Mouse (Mus musculus): ENCODE measurements around the gene Gm20388. TPM values are rescaled to one million over a fixed set of nuclear protein-coding genes. Genes with fewer than 3 reads are reported as not detected.

The Gm20388 gene
- total RNA-seq, 2 experiments from 2014 or later: 2.4 to 2.6 TPM

GRCm38 (mm10) chr8:121643384-121643783 is 1732.7 kb downstream of the Gm20388 start:
- intact Hi-C loops (cut with DNase I): no loop called here
- Histone ChIP-seq H3K4me3 (no peak overlapping the region), H3K27ac (no peak overlapping the region)
- no peak for DNase-seq (ENCODE audit: extremely low spot score in 1 of 2, low spot score in 2 of 2)
- TF ChIP-seq CTCF (IDR thresholded peaks at IDR 0.05): no peak

DNA sequence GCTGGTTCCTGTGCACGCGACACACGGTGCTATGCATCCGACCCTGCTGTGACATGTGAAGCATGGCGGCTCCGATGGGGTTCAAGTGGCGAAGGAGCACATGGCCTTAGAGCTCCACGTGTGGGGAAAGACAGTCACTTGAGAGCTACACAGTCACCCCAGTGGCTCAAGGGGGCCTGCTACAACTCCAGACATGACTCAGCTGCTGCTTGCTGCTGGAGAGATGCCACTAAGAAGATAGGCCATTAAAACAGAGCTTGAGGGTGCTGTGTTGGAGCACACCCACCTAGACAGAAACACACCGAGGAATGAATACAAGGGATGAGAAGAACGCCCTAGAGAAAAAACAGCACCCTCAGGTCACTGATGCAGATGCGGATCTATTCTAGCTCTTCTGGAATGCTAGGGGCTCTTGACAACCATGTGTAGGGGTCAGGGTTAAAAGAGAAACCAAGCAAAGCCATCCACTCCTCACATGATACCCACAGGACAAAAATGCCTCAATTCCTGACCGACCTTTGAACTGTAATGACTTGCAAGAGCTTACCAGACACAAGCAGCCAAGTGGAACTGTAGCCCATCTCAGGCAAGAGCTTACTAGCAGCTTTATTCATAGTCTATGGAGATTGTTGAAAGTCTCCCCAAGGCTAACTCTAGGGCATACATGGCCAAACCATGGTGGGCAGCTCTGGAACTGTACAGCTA is 1737.0 kb downstream of the Gm20388 start:
- Histone ChIP-seq H3K4me3 (0 out of 2 replicates have a peak overlapping the region, but pooled peaks have one; percentile 20), H3K27ac (no peak overlapping the region)
- intact Hi-C loops (cut with DNase I): loop anchor here (5.0 kb wide), 1 partner anchor 45 kb away; no protein-coding TSS in a partner anchor
- TF ChIP-seq CTCF (IDR thresholded peaks at IDR 0.05): no peak
- no peak for DNase-seq (ENCODE audit: extremely low spot score in 1 of 2, low spot score in 2 of 2)

GRCm38 (mm10) chr8:121648451-121648850 is 1737.8 kb downstream of the Gm20388 start:
- no peak for DNase-seq (ENCODE audit: extremely low spot score in 1 of 2, low spot score in 2 of 2)
- intact Hi-C loops (cut with DNase I): loop anchor here (5.0 kb wide), 1 partner anchor 46 kb away; no protein-coding TSS in a partner anchor
- no peak for TF ChIP-seq CTCF (IDR thresholded peaks at IDR 0.05)
- Histone ChIP-seq H3K4me3 (peak overlapping the region; percentile 20), H3K27ac (no peak overlapping the region)

DNA sequence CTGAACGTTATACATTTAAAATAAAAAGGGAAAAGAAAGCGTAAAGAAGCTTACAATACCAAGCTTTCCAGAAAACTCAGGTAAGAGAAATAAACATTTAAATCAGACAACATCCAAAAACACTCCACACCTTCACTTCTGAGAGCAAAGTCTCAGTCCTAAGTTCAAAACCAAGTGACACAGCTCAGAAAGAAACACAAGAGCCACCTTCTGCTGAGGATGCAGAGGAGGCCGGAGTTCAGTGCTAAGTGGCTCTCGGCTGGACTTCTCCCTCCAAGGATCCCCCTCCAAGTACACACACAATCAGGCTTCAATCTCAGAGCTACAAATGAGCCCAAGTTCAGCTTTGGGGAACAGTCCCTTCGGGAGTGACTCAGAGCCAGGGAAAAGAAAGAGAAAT is 1738.8 kb downstream of the Gm20388 start:
- Histone ChIP-seq H3K27ac (no peak overlapping the region), H3K4me3 (peak overlapping the region; percentile 78)
- DNase-seq (ENCODE audit: extremely low spot score in 1 of 2, low spot score in 2 of 2): no peak
- no peak for TF ChIP-seq CTCF (IDR thresholded peaks at IDR 0.05)
- intact Hi-C loops (cut with DNase I): loop anchor here (5.0 kb wide), 1 partner anchor 47 kb away; no protein-coding TSS in a partner anchor

DNA sequence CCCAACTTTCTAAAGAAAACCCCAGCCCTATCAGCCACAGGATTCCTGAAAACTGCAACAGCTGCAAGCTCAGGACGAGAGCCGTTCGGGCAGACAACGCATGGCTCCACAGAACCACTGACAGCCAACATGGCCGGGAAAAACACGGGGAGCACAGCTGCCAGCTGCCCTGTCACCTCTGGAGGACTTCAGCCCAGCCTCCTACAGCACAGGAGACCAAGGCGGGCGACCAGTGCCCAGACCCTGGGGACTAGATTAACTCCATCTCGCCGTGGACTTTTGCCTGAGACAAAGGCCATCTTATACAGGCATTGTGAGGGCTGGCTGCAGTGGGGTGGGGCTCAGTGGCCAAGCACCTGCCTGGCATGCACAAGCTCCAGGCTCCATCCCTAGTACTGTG is 1739.3 kb downstream of the Gm20388 start:
- H3K27ac ChIP-seq: no peak overlapping the region; the same call in 1 of the 2 replicates
- TF ChIP-seq CTCF (IDR thresholded peaks at IDR 0.05): no peak
- intact Hi-C loops (cut with DNase I): loop anchor here (5.0 kb wide), 2 partner anchors 48 to 257 kb away; partner anchors contain the start of gene Slc7a5
- H3K4me3 ChIP-seq: peak overlapping the region; percentile 78
- no peak for DNase-seq (ENCODE audit: extremely low spot score in 1 of 2, low spot score in 2 of 2)

- H3K4me3 ChIP-seq: peak overlapping the region; percentile 78
- DNase-seq (ENCODE audit: extremely low spot score in 1 of 2, low spot score in 2 of 2): no peak
- TF ChIP-seq CTCF (IDR thresholded peaks at IDR 0.05): no peak
- intact Hi-C loops (cut with DNase I): loop anchor here (5.0 kb wide), 1 partner anchor 257 kb away; the partner anchor contains the start of gene Slc7a5
- peak overlapping the region; percentile 77 for H3K27ac ChIP-seq
These were observed 1740.0 kb downstream of the Gm20388 start for GRCm38 (mm10) chr8:121650389-121651307.

DNA sequence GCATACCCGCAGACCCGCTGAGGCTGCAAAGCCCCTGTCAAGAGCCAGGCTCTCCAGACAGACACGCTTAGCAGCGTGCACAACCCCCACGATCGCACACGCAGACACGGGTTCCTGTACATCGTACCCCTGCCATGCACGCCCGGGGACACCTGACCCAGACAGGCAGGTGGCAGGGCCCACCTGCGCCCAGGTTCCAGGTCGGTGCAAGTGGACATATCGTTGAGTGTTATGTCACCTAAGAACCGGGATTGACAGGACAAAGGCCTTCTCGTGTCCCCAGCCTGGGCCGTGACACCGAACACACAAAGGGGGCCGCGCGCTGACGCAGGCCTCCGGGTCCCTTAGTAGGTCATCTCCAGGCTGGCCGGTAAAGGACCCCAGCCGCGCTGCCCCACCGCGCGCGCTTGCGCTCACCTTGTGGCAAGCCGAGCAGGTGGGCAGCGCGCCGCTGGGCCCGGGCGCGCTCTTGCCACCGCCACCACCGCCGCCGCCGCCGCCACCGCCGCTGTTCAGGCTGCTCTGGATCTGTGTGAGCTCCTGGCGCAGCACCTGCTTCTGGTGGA is 1740.8 kb downstream of the Gm20388 start:
- no peak for TF ChIP-seq CTCF (IDR thresholded peaks at IDR 0.05)
- Histone ChIP-seq H3K4me3 (peak overlapping the region; percentile 78), H3K27ac (peak overlapping the region; percentile 77)
- DNase-seq (ENCODE audit: extremely low spot score in 1 of 2, low spot score in 2 of 2): peak in 1 of 2 experiments; percentile 42
- intact Hi-C loops (cut with DNase I): loop anchor here (5.0 kb wide), 1 partner anchor 256 kb away; the partner anchor contains the start of gene Slc7a5

DNA sequence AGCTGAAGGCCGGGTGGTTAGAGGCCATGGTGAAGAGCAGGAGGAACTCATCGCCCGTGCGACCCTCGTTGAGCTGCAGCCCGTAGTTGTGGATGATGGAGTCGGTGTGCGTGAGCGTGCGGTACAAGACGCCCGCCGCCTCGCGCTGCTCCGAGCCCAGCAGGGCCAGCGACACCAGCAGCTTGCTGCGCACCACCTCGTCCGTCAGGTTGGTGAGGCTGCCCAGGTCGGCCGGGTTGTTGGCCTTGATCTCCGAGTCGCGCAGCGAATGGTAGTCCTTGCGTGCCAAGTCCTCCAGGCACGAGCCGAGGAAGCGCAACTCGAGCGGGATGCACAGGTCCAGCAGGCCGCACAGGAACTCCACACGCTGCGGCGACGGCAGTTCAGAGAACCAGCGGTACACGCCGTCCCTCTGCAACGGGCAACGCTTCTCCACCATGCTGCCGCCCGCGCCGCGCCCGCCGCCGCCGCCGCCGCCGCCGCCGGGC is 1741.3 kb downstream of the Gm20388 start:
- peak; percentile 43 to 49 for DNase-seq (ENCODE audit: extremely low spot score in 1 of 2, low spot score in 2 of 2)
- H3K4me3 ChIP-seq: peak overlapping the region; percentile 78
- TF ChIP-seq CTCF (IDR thresholded peaks at IDR 0.05): no peak
- H3K27ac ChIP-seq: peak overlapping the region; percentile 77
- intact Hi-C loops (cut with DNase I): loop anchor here (2.0 to 5.0 kb wide), 2 partner anchors 79 to 255 kb away; partner anchors contain the start of gene Slc7a5

DNA sequence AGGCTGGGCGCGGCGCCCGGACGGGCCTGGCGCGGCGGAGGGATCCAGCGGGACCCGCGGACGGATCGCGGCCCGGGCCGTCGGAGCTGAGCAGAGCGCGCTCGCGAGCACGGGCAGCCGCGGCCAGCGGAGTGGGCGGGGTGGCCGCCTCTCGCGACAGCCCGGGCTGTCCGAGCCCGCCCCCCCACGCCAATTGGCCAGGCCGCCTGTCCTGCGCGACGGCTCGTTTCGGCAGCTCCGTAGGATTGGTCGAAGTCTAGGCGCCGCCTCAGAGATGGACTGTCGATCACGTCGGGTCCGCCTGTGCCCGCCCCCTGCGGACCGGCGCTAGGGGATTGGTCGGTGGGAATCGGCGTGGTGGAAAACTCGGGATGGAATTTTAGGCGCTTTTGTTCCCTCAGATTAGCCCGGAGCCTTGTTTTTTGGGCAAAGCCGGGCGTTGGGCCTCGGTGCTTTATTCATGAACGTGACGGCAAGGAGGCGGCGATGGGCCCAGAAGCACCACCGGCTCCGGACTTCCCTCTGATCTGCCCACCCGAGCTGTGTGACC is 1742.2 kb downstream of the Gm20388 start, which contains the start of gene Zcchc14:
Gene Zcchc14, minus strand, starts transcription at position 128 of the 550 bp plus-strand sequence.
- Histone ChIP-seq H3K27ac (peak within 1 kb of the TSS; percentile 99), H3K4me3 (peak within 1 kb of the TSS; percentile 83)
- peak; percentile 97 to 99 for DNase-seq (ENCODE audit: extremely low spot score in 1 of 2, low spot score in 2 of 2)
- intact Hi-C loops (cut with DNase I): loop anchor here (2.0 to 5.0 kb wide), 2 partner anchors 78 to 254 kb away; partner anchors contain the start of gene Slc7a5
- TF ChIP-seq CTCF (IDR thresholded peaks at IDR 0.05): no peak

DNA sequence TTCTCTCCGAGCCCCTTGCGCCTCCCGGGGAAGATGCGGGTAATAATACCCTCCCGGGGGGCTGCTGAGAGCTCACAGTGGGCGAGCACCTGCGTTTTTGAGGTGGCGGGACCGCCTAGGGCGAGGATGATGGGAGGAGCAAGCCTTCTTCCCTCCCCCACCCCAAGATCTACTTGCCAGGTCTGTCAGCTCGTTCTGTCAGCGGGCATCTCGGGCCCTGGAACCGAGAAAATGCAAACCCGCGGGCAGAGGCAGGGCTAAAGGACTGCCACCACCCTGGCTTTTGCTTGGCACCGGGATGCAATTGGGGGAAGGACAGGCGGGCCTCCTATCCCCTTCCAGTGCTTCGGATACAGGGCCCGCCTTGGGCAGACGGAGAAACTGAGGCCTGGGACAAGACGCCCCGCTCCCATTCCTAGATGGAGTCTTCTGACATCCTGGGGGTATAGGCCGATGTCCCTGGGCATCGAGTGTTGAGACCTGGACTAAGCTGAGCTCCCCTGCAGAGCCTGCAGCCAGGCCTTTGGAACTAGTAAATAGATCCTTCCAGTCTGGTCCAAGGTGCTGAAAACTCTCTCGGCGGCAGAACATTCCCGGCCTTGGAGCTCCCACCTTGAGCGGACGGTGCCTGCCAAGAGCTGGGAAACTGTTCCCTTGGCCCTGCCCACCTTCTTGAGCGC is 1742.8 kb downstream of the Gm20388 start:
- Histone ChIP-seq H3K27ac (peak overlapping the region; percentile 99), H3K4me3 (peak overlapping the region; percentile 83)
- no peak for TF ChIP-seq CTCF (IDR thresholded peaks at IDR 0.05)
- intact Hi-C loops (cut with DNase I): loop anchor here (1.0 to 5.0 kb wide), 3 partner anchors 31 to 254 kb away; partner anchors contain the start of gene Slc7a5
- no peak for DNase-seq (ENCODE audit: extremely low spot score in 1 of 2, low spot score in 2 of 2)
